Comparison of ENCODE assay signal across 12 mouse cellular contexts in genomic region chr5:128665045-128665444, GRCm38 (mm10). TPM values are rescaled to one million over a fixed set of nuclear protein-coding genes. Genes with fewer than 3 reads are reported as not detected.
DNase-seq lines count a peak whose midpoint lies in the region; TF ChIP-seq lines count a peak whose summit lies in the region.
"Had no signal": no experiment of that assay in that cellular context is flagged by ENCODE, and none has a peak within 500 bp of the region (broad histone marks: within the 10 kb centered on the region; RNA-seq: fewer than 3 reads in every experiment).

No protein-coding gene starts in this region.

- TF ChIP-seq CTCF in cerebellum, adult 2 months (IDR thresholded peaks at IDR 0.05; ENCODE audit: borderline replicate concordance, insufficient read depth, low read depth, low read length), result 0 out of 2 replicates have a peak, but pooled peaks have one; percentile 2
- TF ChIP-seq CTCF in left cerebral cortex, adult 2 months (IDR thresholded peaks at IDR 0.05), result peak; percentile 49
- TF ChIP-seq CTCF in thymus, adult 2 months (IDR thresholded peaks at IDR 0.05; ENCODE audit: borderline replicate concordance, control insufficient read depth, extremely low read depth, insufficient read depth, low read length, poor library complexity), result no peak

- H3K27me3 ChIP-seq in cerebellum, adult 2 months (ENCODE audit: control insufficient read depth, insufficient read depth, low read length), result no peaks in the 10 kb centered on the region
- H3K27me3 ChIP-seq in thymus, adult 2 months (ENCODE audit: control insufficient read depth, insufficient read depth, low read length), result no peaks in the 10 kb centered on the region

- no peak for TF ChIP-seq POLR2A in cerebellum, adult 2 months (IDR thresholded peaks at IDR 0.05; ENCODE audit: borderline replicate concordance, insufficient read depth, low read length)
- no peak for TF ChIP-seq POLR2A in thymus, adult 2 months (IDR thresholded peaks at IDR 0.05; ENCODE audit: control insufficient read depth, extremely low read depth, insufficient read depth, low read length, poor library complexity)

- WGBS in cerebellum, adult 2 months, result 92% methylated on average over 1 of the region's 1 CpGs
- 88% methylated on average over 1 of the region's 1 CpGs for WGBS in thymus, adult 2 months

- H3K36me3 ChIP-seq in thymus, adult 2 months (ENCODE audit: control insufficient read depth, insufficient read depth, low read length), result no peaks in the 10 kb centered on the region

- DNase-seq in cerebellum, adult 2 months, result no peak
- no peak for DNase-seq in cerebellum, adult 18-20 months
- DNase-seq in left cerebral cortex, adult 2 months (ENCODE audit: extremely low spot score in 1 of 2, low spot score in 2 of 2), result no peak
- no peak for DNase-seq in left cerebral cortex, adult 11 months (ENCODE audit: low spot score)
- DNase-seq in thymus, adult 2 months, result peak; percentile 23
- DNase-seq in thymus, adult 18-20 months, result no peak
- DNase-seq in thymus, postnatal 36 days, result peak; percentile 40 to 44
- DNase-seq in cerebellum, adult 9-10 months, result no peak
- DNase-seq: layer of hippocampus, postnatal 36 days; lung, adult 18-20 months had no signal

- no peak overlapping the region for H3K27ac ChIP-seq in cerebellum, adult 2 months (ENCODE audit: insufficient read depth, low read length)
- no peak overlapping the region for H3K27ac ChIP-seq in left cerebral cortex, adult 2 months
- no peak overlapping the region for H3K27ac ChIP-seq in thymus, adult 2 months (ENCODE audit: control insufficient read depth, insufficient read depth, low read length)

- intact Hi-C loops in left cerebral cortex, adult 2 months (cut with DNase I), result loop anchor here (2.0 kb wide), 1 partner anchor 142 kb away; no protein-coding TSS in a partner anchor

- H3K4me3 ChIP-seq in cerebellum, adult 2 months (replicated peaks; ENCODE audit: insufficient read depth, low read depth, low read length), result no peak overlapping the region
- no peak overlapping the region for H3K4me3 ChIP-seq in left cerebral cortex, adult 2 months
- H3K4me3 ChIP-seq in thymus, adult 2 months (ENCODE audit: control insufficient read depth, insufficient read depth, low read length), result no peak overlapping the region

- H3K4me1 ChIP-seq in cerebellum, adult 2 months (ENCODE audit: control insufficient read depth, insufficient read depth, low read length), result no peaks in the 10 kb centered on the region
- H3K4me1 ChIP-seq in thymus, adult 2 months (replicated peaks; ENCODE audit: control insufficient read depth, insufficient read depth, low read length), result no peaks in the 10 kb centered on the region; the same call in 1 of the 2 replicates

RNA-seq across cellular contexts. Expression of gene Piwil1, which starts 37.3 kb away (rescaled TPM):
- 0.08 and 0.15 TPM in 2 replicates for polyA plus RNA-seq in cerebellum, adult 2 months (2012; rRNA removed)
- total RNA-seq in left cerebral cortex, adult 2 months (2021), result not detected
- polyA plus RNA-seq in thymus, adult 2 months (2012; rRNA removed), result 0.05 and 0.08 TPM in 2 replicates
- total RNA-seq: layer of hippocampus, postnatal 36 days; monocyte, adult 5-6 weeks had no signal
- polyA plus RNA-seq: heart, embryonic 14.5 days had no signal

Comparison
In these comparisons a context has a peak if more than half of its experiments do, and no peak if none do; other contexts are left out.
1. DNase-seq: peak in thymus, adult 2 months (single experiment) and thymus, postnatal 36 days (2 of 2); none in cerebellum, adult 2 months (0 of 2), cerebellum, adult 18-20 months (0 of 2), left cerebral cortex, adult 2 months (0 of 2), left cerebral cortex, adult 11 months (single experiment), thymus, adult 18-20 months (0 of 2) and cerebellum, adult 9-10 months (single experiment).